Mouse (Mus musculus): Measurements from ENCODE around the gene Cryzl2. TPM values are rescaled to one million over a fixed set of nuclear protein-coding genes. Genes with fewer than 3 reads are reported as not detected.

Gene Cryzl2
- polyA plus RNA-seq, 1 experiment from 2014 or later = 9.9 TPM

- 52% methylated on average over 3 of the region's 3 CpGs for WGBS
- no peak for ATAC-seq (ENCODE audit: low FRiP score)
- H3K27ac ChIP-seq = no peak overlapping the region
- no peaks in the 10 kb centered on the region for H3K36me3 ChIP-seq (replicated peaks; ENCODE audit: control insufficient read depth, insufficient read depth)
- no peaks in the 10 kb centered on the region for H3K9me3 ChIP-seq (ENCODE audit: control insufficient read depth, low read length)
- no peaks in the 10 kb centered on the region for H3K27me3 ChIP-seq (ENCODE audit: control insufficient read depth, insufficient read depth, low read length)
- no peak overlapping the region for H3K9ac ChIP-seq
- no peak overlapping the region for H3K4me3 ChIP-seq (replicated peaks; ENCODE audit: low read length)
- peaks cover 7% of the 10 kb centered on the region; the same call in 1 of the 2 replicates for H3K4me1 ChIP-seq (replicated peaks; ENCODE audit: control insufficient read depth, insufficient read depth, low read length)
- H3K4me2 ChIP-seq (replicated peaks) = no peak overlapping the region
- no peak for DNase-seq (ENCODE audit: low spot score)
Observed at GRCm38 (mm10) chr1:157417414-157417813, 41.0 kb upstream of the Cryzl2 start.

- Histone ChIP-seq H3K27ac (no peak overlapping the region), H3K27me3 (ENCODE audit: control insufficient read depth, insufficient read depth, low read length) (no peaks in the 10 kb centered on the region), H3K36me3 (replicated peaks; ENCODE audit: control insufficient read depth, insufficient read depth) (no peaks in the 10 kb centered on the region), H3K4me3 (replicated peaks; ENCODE audit: low read length) (no peak overlapping the region), H3K4me1 (replicated peaks; ENCODE audit: control insufficient read depth, insufficient read depth, low read length) (peaks cover 7% of the 10 kb centered on the region; the same call in 1 of the 2 replicates), H3K4me2 (replicated peaks) (no peak overlapping the region), H3K9me3 (ENCODE audit: control insufficient read depth, low read length) (no peaks in the 10 kb centered on the region), H3K9ac (no peak overlapping the region)
- 33% methylated on average over 7 of the region's 7 CpGs for WGBS
- DNase-seq (ENCODE audit: low spot score) (no peak), ATAC-seq (ENCODE audit: low FRiP score) (no peak)
Observed at GRCm38 (mm10) chr1:157417861-157418260, 40.5 kb upstream of the Cryzl2 start.

GRCm38 (mm10) chr1:157425741-157426427 lies 32.5 kb upstream of the Cryzl2 start:
- Histone ChIP-seq H3K4me3 (replicated peaks; ENCODE audit: low read length) (no peak overlapping the region), H3K9me3 (ENCODE audit: control insufficient read depth, low read length) (no peaks in the 10 kb centered on the region), H3K36me3 (replicated peaks; ENCODE audit: control insufficient read depth, insufficient read depth) (no peaks in the 10 kb centered on the region), H3K27me3 (ENCODE audit: control insufficient read depth, insufficient read depth, low read length) (no peaks in the 10 kb centered on the region), H3K27ac (no peak overlapping the region), H3K4me1 (replicated peaks; ENCODE audit: control insufficient read depth, insufficient read depth, low read length) (no peaks in the 10 kb centered on the region), H3K4me2 (replicated peaks) (peak overlapping the region; percentile 5; the same call in 1 of the 2 replicates), H3K9ac (no peak overlapping the region)
- no peak for DNase-seq (ENCODE audit: low spot score)
- 36% methylated on average over 8 of the region's 8 CpGs for WGBS
- peak; percentile 40; the same call in 1 of the 2 replicates for ATAC-seq (ENCODE audit: low FRiP score)

- Histone ChIP-seq H3K27ac (no peak overlapping the region), H3K27me3 (ENCODE audit: control insufficient read depth, insufficient read depth, low read length) (no peaks in the 10 kb centered on the region), H3K4me1 (replicated peaks; ENCODE audit: control insufficient read depth, insufficient read depth, low read length) (no peaks in the 10 kb centered on the region), H3K36me3 (replicated peaks; ENCODE audit: control insufficient read depth, insufficient read depth) (no peaks in the 10 kb centered on the region), H3K9me3 (ENCODE audit: control insufficient read depth, low read length) (no peaks in the 10 kb centered on the region), H3K9ac (no peak overlapping the region), H3K4me3 (replicated peaks; ENCODE audit: low read length) (no peak overlapping the region), H3K4me2 (replicated peaks) (no peak overlapping the region)
- no peak for DNase-seq (ENCODE audit: low spot score)
- ATAC-seq (ENCODE audit: low FRiP score) = no peak
- 68% methylated on average over 1 of the region's 1 CpGs for WGBS
Observed at GRCm38 (mm10) chr1:157426933-157427332, 31.4 kb upstream of the Cryzl2 start.

GRCm38 (mm10) chr1:157427604-157428003 lies 30.8 kb upstream of the Cryzl2 start:
- no peak for DNase-seq (ENCODE audit: low spot score)
- Histone ChIP-seq H3K9ac (no peak overlapping the region), H3K4me1 (replicated peaks; ENCODE audit: control insufficient read depth, insufficient read depth, low read length) (no peaks in the 10 kb centered on the region), H3K4me3 (replicated peaks; ENCODE audit: low read length) (no peak overlapping the region), H3K36me3 (replicated peaks; ENCODE audit: control insufficient read depth, insufficient read depth) (no peaks in the 10 kb centered on the region), H3K27ac (no peak overlapping the region), H3K9me3 (ENCODE audit: control insufficient read depth, low read length) (no peaks in the 10 kb centered on the region), H3K27me3 (ENCODE audit: control insufficient read depth, insufficient read depth, low read length) (no peaks in the 10 kb centered on the region), H3K4me2 (replicated peaks) (no peak overlapping the region)
- no peak for ATAC-seq (ENCODE audit: low FRiP score)
- WGBS = 95% methylated on average over 4 of the region's 4 CpGs

GRCm38 (mm10) chr1:157428366-157428765 lies 30.0 kb upstream of the Cryzl2 start:
- ATAC-seq (ENCODE audit: low FRiP score) (no peak), DNase-seq (ENCODE audit: low spot score) (no peak)
- no peak overlapping the region for H3K27ac ChIP-seq
- no peaks in the 10 kb centered on the region for H3K27me3 ChIP-seq (ENCODE audit: control insufficient read depth, insufficient read depth, low read length)
- H3K36me3 ChIP-seq (replicated peaks; ENCODE audit: control insufficient read depth, insufficient read depth) = no peaks in the 10 kb centered on the region
- no peak overlapping the region for H3K4me3 ChIP-seq (replicated peaks; ENCODE audit: low read length)
- H3K9ac ChIP-seq = no peak overlapping the region
- 96% methylated on average over 3 of the region's 3 CpGs for WGBS
- no peaks in the 10 kb centered on the region for H3K9me3 ChIP-seq (ENCODE audit: control insufficient read depth, low read length)
- no peaks in the 10 kb centered on the region for H3K4me1 ChIP-seq (replicated peaks; ENCODE audit: control insufficient read depth, insufficient read depth, low read length)
- no peak overlapping the region for H3K4me2 ChIP-seq (replicated peaks)

GRCm38 (mm10) chr1:157433316-157433715 lies 25.1 kb upstream of the Cryzl2 start:
- WGBS = 45% methylated on average over 3 of the region's 3 CpGs
- no peak overlapping the region for H3K4me2 ChIP-seq (replicated peaks)
- ATAC-seq (ENCODE audit: low FRiP score) (no peak), DNase-seq (ENCODE audit: low spot score) (no peak)
- no peaks in the 10 kb centered on the region for H3K9me3 ChIP-seq (ENCODE audit: control insufficient read depth, low read length)
- no peak overlapping the region for H3K9ac ChIP-seq
- no peak overlapping the region for H3K4me3 ChIP-seq (replicated peaks; ENCODE audit: low read length)
- H3K27ac ChIP-seq = no peak overlapping the region
- H3K27me3 ChIP-seq (ENCODE audit: control insufficient read depth, insufficient read depth, low read length) = no peaks in the 10 kb centered on the region
- H3K36me3 ChIP-seq (replicated peaks; ENCODE audit: control insufficient read depth, insufficient read depth) = no peaks in the 10 kb centered on the region
- no peaks in the 10 kb centered on the region for H3K4me1 ChIP-seq (replicated peaks; ENCODE audit: control insufficient read depth, insufficient read depth, low read length)

GRCm38 (mm10) chr1:157434404-157434803 lies 24.0 kb upstream of the Cryzl2 start:
- Histone ChIP-seq H3K4me3 (replicated peaks; ENCODE audit: low read length) (no peak overlapping the region), H3K9me3 (ENCODE audit: control insufficient read depth, low read length) (no peaks in the 10 kb centered on the region), H3K36me3 (replicated peaks; ENCODE audit: control insufficient read depth, insufficient read depth) (no peaks in the 10 kb centered on the region), H3K4me1 (replicated peaks; ENCODE audit: control insufficient read depth, insufficient read depth, low read length) (peaks cover 2% of the 10 kb centered on the region), H3K4me2 (replicated peaks) (no peak overlapping the region), H3K27me3 (ENCODE audit: control insufficient read depth, insufficient read depth, low read length) (no peaks in the 10 kb centered on the region), H3K9ac (no peak overlapping the region), H3K27ac (no peak overlapping the region)
- WGBS = 93% methylated on average over 4 of the region's 4 CpGs
- DNase-seq (ENCODE audit: low spot score) (no peak), ATAC-seq (ENCODE audit: low FRiP score) (no peak)

GRCm38 (mm10) chr1:157435926-157436325 lies 22.5 kb upstream of the Cryzl2 start:
- no peaks in the 10 kb centered on the region for H3K36me3 ChIP-seq (replicated peaks; ENCODE audit: control insufficient read depth, insufficient read depth)
- DNase-seq (ENCODE audit: low spot score) = no peak
- H3K27me3 ChIP-seq (ENCODE audit: control insufficient read depth, insufficient read depth, low read length) = no peaks in the 10 kb centered on the region
- H3K27ac ChIP-seq = no peak overlapping the region
- 94% methylated on average over 6 of the region's 6 CpGs for WGBS
- no peak overlapping the region for H3K4me2 ChIP-seq (replicated peaks)
- ATAC-seq (ENCODE audit: low FRiP score) = no peak
- peaks cover 13% of the 10 kb centered on the region for H3K4me1 ChIP-seq (replicated peaks; ENCODE audit: control insufficient read depth, insufficient read depth, low read length)
- no peak overlapping the region for H3K4me3 ChIP-seq (replicated peaks; ENCODE audit: low read length)
- no peak overlapping the region for H3K9ac ChIP-seq
- no peaks in the 10 kb centered on the region for H3K9me3 ChIP-seq (ENCODE audit: control insufficient read depth, low read length)

GRCm38 (mm10) chr1:157438290-157438689 lies 20.1 kb upstream of the Cryzl2 start:
- WGBS = 97% methylated on average over 2 of the region's 2 CpGs
- ATAC-seq (ENCODE audit: low FRiP score) = no peak
- no peak for DNase-seq (ENCODE audit: low spot score)
- H3K36me3 ChIP-seq (replicated peaks; ENCODE audit: control insufficient read depth, insufficient read depth) = no peaks in the 10 kb centered on the region
- no peaks in the 10 kb centered on the region for H3K9me3 ChIP-seq (ENCODE audit: control insufficient read depth, low read length)
- no peaks in the 10 kb centered on the region for H3K27me3 ChIP-seq (ENCODE audit: control insufficient read depth, insufficient read depth, low read length)
- H3K4me2 ChIP-seq (replicated peaks) = no peak overlapping the region
- no peak overlapping the region for H3K9ac ChIP-seq
- no peak overlapping the region for H3K4me3 ChIP-seq (replicated peaks; ENCODE audit: low read length)
- H3K4me1 ChIP-seq (replicated peaks; ENCODE audit: control insufficient read depth, insufficient read depth, low read length) = peaks cover 19% of the 10 kb centered on the region
- no peak overlapping the region for H3K27ac ChIP-seq
